Mouse (Mus musculus) embryo, embryonic 10.5 days (tissue): ENCODE data around the gene Sry.

ENCODE experiments used
- DNase-seq: peaks from one replicate; pipeline ENCODE4 v3.0.0-alpha.2; 2015; ENCODE audit warnings: low spot score

The Sry gene

GRCm38 (mm10) chrY:2663558-2663957 is at the start of gene Sry:
Gene Sry, minus strand, starts transcription at chrY:2663658.
- no peak for DNase-seq
